Mouse (Mus musculus): Measurements from ENCODE around the gene Hal. TPM values are rescaled to one million over a fixed set of nuclear protein-coding genes. Genes with fewer than 3 reads are reported as not detected.
"Not testable (repeated sequence)": the region's sequence is repeated elsewhere in the genome, so short reads cannot be mapped to it uniquely, and the experiment has no call there.

The Hal gene
- polyA plus RNA-seq, 1 experiment, result 0.22 TPM

- no peaks in the 10 kb centered on the region for H3K27me3 ChIP-seq (replicated peaks; ENCODE audit: control insufficient read depth, insufficient read depth, low read length)
- peaks cover 5% of the 10 kb centered on the region for H3K4me1 ChIP-seq (ENCODE audit: control insufficient read depth, insufficient read depth, low read length)
- H3K27ac ChIP-seq (ENCODE audit: insufficient read depth, low read depth, low read length), result no peak overlapping the region
- no peak for TF ChIP-seq POLR2A (IDR thresholded peaks at IDR 0.05; ENCODE audit: low read depth, low read length)
- TF ChIP-seq CTCF (conservative IDR thresholded peaks at IDR 0.05; ENCODE audit: insufficient read depth, insufficient read length, low read depth, low read length), result no peak
- no peak overlapping the region for H3K4me3 ChIP-seq (ENCODE audit: insufficient read depth, low read depth, low read length)
- DNase-seq, result peak; percentile 11
- WGBS, result 48% methylated on average over 6 of the region's 6 CpGs
- H3K36me3 ChIP-seq (ENCODE audit: control insufficient read depth, insufficient read depth, low read length), result no peaks in the 10 kb centered on the region
Observed at GRCm38 (mm10) chr10:93543176-93543575, 54.6 kb downstream of the Hal start.

DNA sequence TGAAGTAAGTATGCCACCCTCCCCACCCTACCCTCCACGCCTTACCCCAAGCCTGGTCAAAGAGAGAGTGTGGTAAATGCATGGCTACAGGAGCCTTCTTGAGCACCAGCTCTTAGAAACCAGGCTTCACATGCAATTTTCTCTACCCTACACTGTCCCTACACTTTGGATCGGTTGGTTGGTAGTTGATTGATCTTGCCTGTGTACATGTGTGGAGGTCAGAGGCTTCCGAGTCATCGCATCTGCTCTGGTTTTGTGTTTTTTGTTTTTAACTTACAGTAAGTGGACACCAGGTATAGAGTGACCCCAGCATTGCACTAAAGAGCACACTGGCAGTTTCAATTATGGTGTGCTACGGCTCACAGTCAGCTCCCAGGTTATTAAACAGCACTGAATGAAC, 55.6 kb downstream of the Hal start:
- H3K4me1 ChIP-seq (ENCODE audit: control insufficient read depth, insufficient read depth, low read length), result peaks cover 5% of the 10 kb centered on the region
- no peak overlapping the region for H3K4me3 ChIP-seq (ENCODE audit: insufficient read depth, low read depth, low read length)
- H3K36me3 ChIP-seq (ENCODE audit: control insufficient read depth, insufficient read depth, low read length), result no peaks in the 10 kb centered on the region
- 80% methylated on average over 5 of the region's 5 CpGs for WGBS
- no peak overlapping the region for H3K27ac ChIP-seq (ENCODE audit: insufficient read depth, low read depth, low read length)
- no peaks in the 10 kb centered on the region for H3K27me3 ChIP-seq (replicated peaks; ENCODE audit: control insufficient read depth, insufficient read depth, low read length)
- DNase-seq, result no peak
- TF ChIP-seq CTCF (conservative IDR thresholded peaks at IDR 0.05; ENCODE audit: insufficient read depth, insufficient read length, low read depth, low read length) (no peak), POLR2A (IDR thresholded peaks at IDR 0.05; ENCODE audit: low read depth, low read length) (no peak)

GRCm38 (mm10) chr10:93547741-93548270, 59.2 kb downstream of the Hal start:
- no peak overlapping the region for H3K4me3 ChIP-seq (ENCODE audit: insufficient read depth, low read depth, low read length)

DNA sequence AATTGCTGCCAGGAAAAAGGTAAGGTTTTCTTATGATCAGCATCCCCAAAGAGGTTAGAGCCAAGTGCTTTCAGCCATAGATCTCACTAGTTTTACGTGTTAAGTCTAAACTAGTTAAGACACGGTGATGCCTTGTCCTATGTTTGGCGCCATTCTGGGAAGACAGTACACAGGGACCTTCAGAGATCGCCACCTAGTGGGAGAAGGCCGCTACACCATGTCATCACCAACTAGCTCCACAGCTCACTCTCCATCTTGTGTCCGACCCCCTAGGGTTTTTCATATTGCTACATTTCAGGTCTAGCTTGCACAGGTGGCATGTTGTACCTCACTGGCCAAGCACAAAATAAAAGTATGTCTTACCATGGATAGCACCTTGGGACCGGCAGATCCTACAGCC, 60.4 kb downstream of the Hal start:
- Histone ChIP-seq H3K4me1 (ENCODE audit: control insufficient read depth, insufficient read depth, low read length) (no peaks in the 10 kb centered on the region), H3K4me3 (ENCODE audit: insufficient read depth, low read depth, low read length) (no peak overlapping the region), H3K27me3 (replicated peaks; ENCODE audit: control insufficient read depth, insufficient read depth, low read length) (no peaks in the 10 kb centered on the region), H3K36me3 (ENCODE audit: control insufficient read depth, insufficient read depth, low read length) (no peaks in the 10 kb centered on the region), H3K27ac (ENCODE audit: insufficient read depth, low read depth, low read length) (no peak overlapping the region)
- no peak for TF ChIP-seq POLR2A (IDR thresholded peaks at IDR 0.05; ENCODE audit: low read depth, low read length)
- TF ChIP-seq CTCF (conservative IDR thresholded peaks at IDR 0.05; ENCODE audit: insufficient read depth, insufficient read length, low read depth, low read length), result peak; percentile 98
- 14% methylated on average over 7 of the region's 7 CpGs for WGBS
- DNase-seq, result peak; percentile 76

More at GRCm38 (mm10) chr10:93547741-93548270, 59.2 kb downstream of the Hal start:
- TF ChIP-seq CTCF (conservative IDR thresholded peaks at IDR 0.05; ENCODE audit: insufficient read depth, insufficient read length, low read depth, low read length), result no peak
- TF ChIP-seq POLR2A (IDR thresholded peaks at IDR 0.05; ENCODE audit: low read depth, low read length), result no peak
- WGBS, result 96% methylated on average over 4 of the region's 4 CpGs
- no peaks in the 10 kb centered on the region for H3K36me3 ChIP-seq (ENCODE audit: control insufficient read depth, insufficient read depth, low read length)
- no peak overlapping the region for H3K27ac ChIP-seq (ENCODE audit: insufficient read depth, low read depth, low read length)
- no peaks in the 10 kb centered on the region for H3K27me3 ChIP-seq (replicated peaks; ENCODE audit: control insufficient read depth, insufficient read depth, low read length)
- no peak for DNase-seq
- no peaks in the 10 kb centered on the region for H3K4me1 ChIP-seq (ENCODE audit: control insufficient read depth, insufficient read depth, low read length)

DNA sequence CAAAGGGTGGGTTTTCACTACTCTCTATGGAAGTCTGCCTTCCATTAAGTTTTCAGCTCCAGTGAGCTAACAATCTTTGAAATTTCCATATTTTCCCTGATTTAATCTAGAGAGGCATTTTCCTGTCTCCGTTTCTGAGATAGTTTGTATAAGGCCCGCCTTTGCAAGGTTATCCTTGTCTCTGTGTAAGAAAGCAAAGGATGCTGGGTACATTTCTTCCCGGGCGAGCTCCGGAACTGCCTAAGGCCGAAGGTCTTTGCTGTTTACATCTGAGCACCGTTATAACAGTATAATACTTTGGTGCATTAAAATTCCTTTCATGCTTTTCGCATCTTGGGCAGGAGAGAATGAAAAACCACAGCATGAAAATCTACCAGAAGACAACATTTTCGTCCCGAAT, 61.3 kb downstream of the Hal start:
- Histone ChIP-seq H3K4me1 (ENCODE audit: control insufficient read depth, insufficient read depth, low read length) (no peaks in the 10 kb centered on the region), H3K27me3 (replicated peaks; ENCODE audit: control insufficient read depth, insufficient read depth, low read length) (no peaks in the 10 kb centered on the region), H3K4me3 (ENCODE audit: insufficient read depth, low read depth, low read length) (no peak overlapping the region), H3K27ac (ENCODE audit: insufficient read depth, low read depth, low read length) (no peak overlapping the region), H3K36me3 (ENCODE audit: control insufficient read depth, insufficient read depth, low read length) (no peaks in the 10 kb centered on the region)
- 75% methylated on average over 10 of the region's 10 CpGs for WGBS
- TF ChIP-seq CTCF (conservative IDR thresholded peaks at IDR 0.05; ENCODE audit: insufficient read depth, insufficient read length, low read depth, low read length) (no peak), POLR2A (IDR thresholded peaks at IDR 0.05; ENCODE audit: low read depth, low read length) (no peak)
- no peak for DNase-seq

DNA sequence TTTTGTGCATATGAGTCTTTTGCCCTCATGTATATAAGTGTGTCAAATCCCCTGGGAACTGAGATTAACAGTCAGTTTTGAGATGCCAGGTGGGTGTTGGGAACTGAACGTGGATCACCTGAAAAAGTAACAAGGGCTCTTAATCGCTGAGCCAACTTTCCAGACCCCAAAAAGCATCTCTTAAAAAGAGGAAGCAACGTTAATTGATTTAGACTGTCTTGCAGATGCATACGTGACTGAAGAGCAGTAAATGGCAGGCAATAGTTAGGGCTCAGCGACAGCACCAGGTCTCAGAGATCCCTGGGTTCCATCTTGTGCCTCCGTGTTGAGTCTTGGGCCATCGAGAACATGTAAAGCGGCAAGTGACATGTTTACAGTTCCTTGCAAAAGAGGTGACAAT, 64.0 kb downstream of the Hal start:
- no peak overlapping the region for H3K4me3 ChIP-seq (ENCODE audit: insufficient read depth, low read depth, low read length)
- no peaks in the 10 kb centered on the region for H3K4me1 ChIP-seq (ENCODE audit: control insufficient read depth, insufficient read depth, low read length)
- H3K27me3 ChIP-seq (replicated peaks; ENCODE audit: control insufficient read depth, insufficient read depth, low read length), result no peaks in the 10 kb centered on the region
- DNase-seq, result no peak
- no peak overlapping the region for H3K27ac ChIP-seq (ENCODE audit: insufficient read depth, low read depth, low read length)
- 84% methylated on average over 8 of the region's 8 CpGs for WGBS
- TF ChIP-seq POLR2A (IDR thresholded peaks at IDR 0.05; ENCODE audit: low read depth, low read length) (no peak), CTCF (conservative IDR thresholded peaks at IDR 0.05; ENCODE audit: insufficient read depth, insufficient read length, low read depth, low read length) (no peak)
- H3K36me3 ChIP-seq (ENCODE audit: control insufficient read depth, insufficient read depth, low read length), result no peaks in the 10 kb centered on the region

DNA sequence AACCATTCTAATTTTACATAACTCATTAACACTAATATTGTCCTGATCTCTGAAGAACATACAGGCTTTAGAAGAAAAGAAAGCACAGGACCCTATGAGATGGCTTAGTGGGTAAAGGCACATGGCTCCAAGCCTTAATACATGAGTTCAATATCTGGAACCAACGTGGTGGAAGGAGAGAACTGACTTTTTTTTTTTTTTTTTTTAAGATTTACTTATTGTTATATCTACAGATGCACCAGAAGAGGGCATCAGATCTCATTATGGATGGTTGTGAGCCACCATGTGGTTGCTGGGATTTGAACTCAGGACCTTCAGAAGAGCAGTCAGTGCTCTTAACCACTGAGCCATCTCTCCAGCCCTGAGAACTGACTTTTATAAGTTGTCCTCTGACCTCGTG, 69.4 kb downstream of the Hal start:
- not testable (repeated sequence) for H3K36me3 ChIP-seq (ENCODE audit: control insufficient read depth, insufficient read depth, low read length); H3K27me3 ChIP-seq (replicated peaks; ENCODE audit: control insufficient read depth, insufficient read depth, low read length); H3K4me1 ChIP-seq (ENCODE audit: control insufficient read depth, insufficient read depth, low read length); DNase-seq; H3K4me3 ChIP-seq (ENCODE audit: insufficient read depth, low read depth, low read length); H3K27ac ChIP-seq (ENCODE audit: insufficient read depth, low read depth, low read length)
- WGBS, result 75% methylated on average over 2 of the region's 2 CpGs

GRCm38 (mm10) chr10:93559786-93560185, 71.2 kb downstream of the Hal start:
- 66% methylated on average over 9 of the region's 9 CpGs for WGBS
- Histone ChIP-seq H3K36me3 (ENCODE audit: control insufficient read depth, insufficient read depth, low read length) (no peaks in the 10 kb centered on the region), H3K4me1 (ENCODE audit: control insufficient read depth, insufficient read depth, low read length) (no peaks in the 10 kb centered on the region), H3K27me3 (replicated peaks; ENCODE audit: control insufficient read depth, insufficient read depth, low read length) (no peaks in the 10 kb centered on the region), H3K27ac (ENCODE audit: insufficient read depth, low read depth, low read length) (no peak overlapping the region), H3K4me3 (ENCODE audit: insufficient read depth, low read depth, low read length) (no peak overlapping the region)
- no peak for TF ChIP-seq POLR2A (IDR thresholded peaks at IDR 0.05; ENCODE audit: low read depth, low read length)
- no peak for TF ChIP-seq CTCF (conservative IDR thresholded peaks at IDR 0.05; ENCODE audit: insufficient read depth, insufficient read length, low read depth, low read length)
- no peak for DNase-seq
